Mouse (Mus musculus) spleen, embryonic (tissue): Measurements from ENCODE around the gene Kpna7.
"Not testable (repeated sequence)": the region's sequence is repeated elsewhere in the genome, so short reads cannot be mapped to it uniquely, and the experiment has no call there.

ENCODE experiments used
- CTCF ChIA-PET: fragments of 350-600 bp; sonication (Branson Sonifier 250); formaldehyde crosslinking; loops from one replicate; lab custom pipeline; 2022; lab: Charles Lee

Gene Kpna7

GRCm38 (mm10) chr5:145102706-145103105, 18.9 kb upstream of the Kpna7 start:
- CTCF ChIA-PET: no interaction called here

GRCm38 (mm10) chr5:145101451-145101850, 17.6 kb upstream of the Kpna7 start:
- CTCF ChIA-PET: not testable (repeated sequence)

DNA sequence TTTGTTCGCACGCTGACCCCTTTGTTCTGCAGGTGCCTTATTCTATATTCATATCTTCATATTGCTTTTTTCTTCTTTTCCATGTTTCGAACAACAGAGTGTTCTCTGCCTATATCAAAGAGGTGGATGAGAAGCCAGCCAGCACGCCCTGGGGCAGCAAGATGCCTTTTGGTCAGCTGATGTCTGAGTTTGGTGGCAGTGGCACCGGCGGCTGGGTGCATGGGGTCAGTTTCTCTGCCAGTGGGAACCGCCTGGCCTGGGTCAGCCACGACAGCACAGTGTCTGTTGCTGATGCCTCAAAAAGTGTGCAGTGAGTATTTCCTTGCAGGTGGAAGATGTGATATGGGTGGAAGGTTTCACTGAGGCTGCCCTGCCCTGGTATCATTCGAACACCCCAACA, 17.1 kb upstream of the Kpna7 start:
- CTCF ChIA-PET: no interaction called here

- CTCF ChIA-PET: interaction anchor here (0.7 kb wide), 1 partner anchor 64 kb away, joined by 5 read pairs; no protein-coding TSS in a partner anchor
Observed at GRCm38 (mm10) chr5:145098340-145098821, 14.6 kb upstream of the Kpna7 start.

- CTCF ChIA-PET: no interaction called here
Observed at GRCm38 (mm10) chr5:145096195-145096594, 12.4 kb upstream of the Kpna7 start.

DNA sequence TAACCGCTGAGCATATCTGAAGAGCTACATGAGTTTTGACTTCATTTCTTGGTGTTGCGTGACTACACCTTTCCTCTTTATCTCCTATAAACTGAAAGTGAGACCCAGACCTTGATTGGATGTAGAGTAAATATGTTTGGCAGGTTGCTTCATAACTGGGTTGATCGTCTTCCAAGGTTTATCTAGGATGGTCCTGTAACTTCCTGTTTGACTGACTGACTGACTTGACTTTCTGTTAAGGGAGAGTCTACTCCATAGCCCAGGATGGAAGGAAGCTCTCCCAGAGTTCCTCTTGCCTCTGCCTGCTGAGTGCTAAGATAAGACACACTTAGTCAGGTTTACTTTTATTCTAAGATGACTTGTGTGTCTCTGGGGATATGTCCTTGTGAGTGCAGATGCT, 6.0 kb upstream of the Kpna7 start:
- CTCF ChIA-PET: no interaction called here

GRCm38 (mm10) chr5:145088186-145088585, 4.4 kb upstream of the Kpna7 start:
- CTCF ChIA-PET: no interaction called here

GRCm38 (mm10) chr5:145084822-145085221, 992 bp upstream of the Kpna7 start:
- CTCF ChIA-PET: no interaction called here

DNA sequence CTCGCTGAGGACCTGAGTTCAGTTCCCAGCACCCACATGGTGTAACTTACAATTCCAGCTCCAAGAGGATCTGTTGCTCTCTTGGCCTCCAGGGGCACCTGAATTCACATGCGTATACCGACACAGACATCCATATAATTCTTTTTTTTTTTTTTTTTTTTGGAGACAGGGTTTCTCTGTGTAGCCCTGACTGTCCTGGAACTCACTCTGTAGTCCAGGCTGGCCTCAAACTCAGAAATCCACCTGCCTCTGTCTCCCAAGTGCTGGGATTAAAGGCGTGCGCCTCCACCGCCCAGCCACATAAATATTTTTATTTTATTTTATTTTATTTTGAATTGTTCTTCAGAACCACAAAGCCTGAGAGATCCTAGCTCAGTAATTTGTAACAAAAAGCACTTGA, 629 bp downstream of the Kpna7 start:
- CTCF ChIA-PET: interaction anchor here (0.7 kb wide), 1 partner anchor 28 kb away, joined by 10 read pairs; no protein-coding TSS in a partner anchor

GRCm38 (mm10) chr5:145081866-145082613, 1.8 kb downstream of the Kpna7 start:
- CTCF ChIA-PET: no interaction called here

GRCm38 (mm10) chr5:145075081-145075480, 8.7 kb downstream of the Kpna7 start:
- CTCF ChIA-PET: no interaction called here

DNA sequence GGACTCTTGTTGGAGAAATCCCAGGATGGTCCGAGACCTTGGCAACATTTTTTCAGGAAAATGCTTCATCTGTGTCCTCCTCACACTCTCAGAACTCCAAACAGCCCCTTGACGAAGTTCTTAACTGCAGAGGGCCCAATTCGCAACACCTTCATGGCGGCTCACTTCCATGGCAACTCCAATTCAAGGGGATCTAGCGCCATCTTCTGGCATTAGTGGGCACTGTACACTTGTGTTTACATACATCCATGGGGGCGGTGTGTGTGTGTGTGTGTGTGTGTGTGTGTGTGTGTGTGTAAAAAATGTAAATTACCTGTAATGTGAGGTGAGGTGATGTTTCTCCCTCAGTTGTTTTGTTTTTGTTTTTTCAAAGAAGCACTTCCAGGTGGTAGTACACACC, 12.5 kb downstream of the Kpna7 start:
- CTCF ChIA-PET: no interaction called here

- CTCF ChIA-PET: no interaction called here
Observed at GRCm38 (mm10) chr5:145069707-145070106, 14.1 kb downstream of the Kpna7 start.

- CTCF ChIA-PET: no interaction called here
Observed at GRCm38 (mm10) chr5:145068863-145069262, 15.0 kb downstream of the Kpna7 start.

DNA sequence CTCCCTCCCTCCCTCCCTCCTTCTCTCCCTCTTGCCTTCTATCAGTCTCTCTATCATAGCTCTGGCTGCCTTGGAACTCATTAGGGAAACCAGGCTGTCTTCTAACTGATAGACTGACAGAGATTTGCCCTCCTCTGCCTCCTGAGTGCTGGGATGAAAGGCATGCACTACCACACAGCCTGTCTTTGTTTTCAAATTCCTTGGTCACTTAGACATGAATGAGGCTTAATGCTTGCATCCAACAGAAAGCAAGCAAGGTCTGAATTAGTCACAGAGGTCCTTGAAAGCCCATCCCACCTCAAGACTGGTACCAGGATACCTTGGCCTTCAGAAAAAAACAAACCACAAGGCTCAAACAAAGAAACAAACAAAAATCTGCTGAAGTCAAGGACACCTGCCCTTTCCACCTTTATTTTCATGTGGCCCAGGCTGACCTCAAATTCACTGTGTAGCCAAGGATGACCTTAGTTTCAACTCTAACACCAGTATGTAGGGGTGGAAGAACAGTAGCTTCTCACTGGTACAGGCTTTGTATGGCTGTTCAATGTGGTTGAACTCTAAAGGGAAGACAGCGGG, 19.0 kb downstream of the Kpna7 start:
- CTCF ChIA-PET: no interaction called here

DNA sequence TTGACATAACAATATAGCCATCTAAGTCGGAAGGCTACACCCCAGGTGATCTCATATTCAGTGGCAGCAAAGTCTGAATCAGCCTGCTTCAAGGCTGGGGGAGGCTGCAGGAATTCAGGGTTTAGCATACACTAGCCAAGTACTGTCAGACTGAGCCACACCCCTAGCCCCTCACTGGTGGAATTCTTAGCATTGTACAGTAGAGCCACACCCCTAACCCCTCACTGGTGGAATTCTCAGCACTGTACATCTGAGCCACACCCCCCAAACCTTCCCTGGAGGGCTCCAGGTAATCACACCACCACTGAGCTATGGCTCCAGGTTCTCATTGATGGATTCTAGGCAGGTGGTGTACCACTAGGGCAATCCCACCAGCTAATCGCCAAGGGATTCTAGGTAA, 24.3 kb downstream of the Kpna7 start:
- CTCF ChIA-PET: no interaction called here

DNA sequence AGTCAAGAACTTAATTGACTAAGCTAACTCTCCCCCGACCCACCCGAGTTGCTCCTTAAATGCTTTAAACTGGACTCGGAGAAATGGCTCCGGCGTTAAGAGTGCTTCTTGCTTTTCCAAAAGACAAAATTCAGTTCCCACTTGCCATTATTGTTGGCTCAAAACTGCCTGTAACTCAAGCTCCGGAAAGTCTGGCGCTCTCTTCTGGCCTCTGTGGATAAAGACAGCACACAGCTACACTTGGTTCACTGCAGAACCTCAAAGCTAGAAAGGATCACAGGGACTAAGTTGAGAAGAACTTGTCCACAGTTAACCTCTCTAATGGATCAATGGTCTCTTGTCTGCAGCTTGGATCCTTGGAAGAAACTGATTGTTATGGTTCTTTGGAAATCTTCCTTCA, 25.1 kb downstream of the Kpna7 start:
- CTCF ChIA-PET: no interaction called here

GRCm38 (mm10) chr5:145057907-145058306, 25.9 kb downstream of the Kpna7 start:
- CTCF ChIA-PET: no interaction called here

DNA sequence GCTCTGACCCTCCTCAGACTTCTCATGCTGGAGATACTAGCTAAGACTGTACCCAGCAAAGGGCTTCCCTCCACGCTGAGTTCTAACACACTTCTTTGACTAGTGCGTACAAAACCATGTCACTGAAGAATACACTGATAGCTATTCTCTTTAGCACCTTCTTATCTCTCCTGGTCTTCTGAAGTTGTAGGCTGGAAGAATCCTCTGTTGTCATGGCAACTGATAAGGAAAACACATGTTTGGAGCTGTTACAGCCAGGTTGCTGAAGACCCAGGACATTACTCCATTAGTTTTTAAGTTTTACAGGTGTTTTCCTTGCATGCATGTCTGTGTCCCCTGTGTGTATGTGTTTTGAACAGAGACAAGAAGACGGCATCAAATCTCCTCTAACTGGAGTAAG, 29.6 kb downstream of the Kpna7 start:
- CTCF ChIA-PET: not testable (repeated sequence)

GRCm38 (mm10) chr5:145042690-145043089, 41.1 kb downstream of the Kpna7 start, which contains the start of gene 1700018F24Rik:
Gene 1700018F24Rik, plus strand, starts transcription at chr5:145042990.
- CTCF ChIA-PET: not testable (repeated sequence)

- CTCF ChIA-PET: no interaction called here
Observed at GRCm38 (mm10) chr5:145041628-145042027, 42.2 kb downstream of the Kpna7 start.

- CTCF ChIA-PET: not testable (repeated sequence)
Observed at GRCm38 (mm10) chr5:145032391-145032790, 51.4 kb downstream of the Kpna7 start, which contains the start of gene Gm4871. Gene Gm4871, minus strand, starts transcription at chr5:145032754.

- CTCF ChIA-PET: not testable (repeated sequence)
Observed at GRCm38 (mm10) chr5:145030476-145030875, 53.4 kb downstream of the Kpna7 start.
